Mouse (Mus musculus): ENCODE results near the gene Rhox4a2. TPM values are rescaled to one million over a fixed set of nuclear protein-coding genes. Genes with fewer than 3 reads are reported as not detected.
"Not testable (repeated sequence)": the region's sequence is repeated elsewhere in the genome, so short reads cannot be mapped to it uniquely, and the experiment has no call there.

The Rhox4a2 gene
- 0.36 TPM in 1 of 2 replicates, not detected in the other for total RNA-seq (2012; rRNA removed)

GRCm38 (mm10) chrX:37390548-37390947 lies at the start of gene Rhox4a2:
Gene Rhox4a2, plus strand, starts transcription at chrX:37390848.
- DNase-seq (ENCODE audit: low read depth, low spot score); H3K4me3 ChIP-seq (ENCODE audit: insufficient read depth in 1 of 2, low read depth in 1 of 2, low read length in 2 of 2, poor library complexity in 1 of 2, severe bottlenecking in 1 of 2); in situ Hi-C loops (cut with MboI; ENCODE audit: low sequenced_read_pairs in 2 of 2, unreplicated experiment in 2 of 2); H3K9me3 ChIP-seq (ENCODE audit: control insufficient read depth, insufficient read depth, low read depth, low read length); H3K9ac ChIP-seq (ENCODE audit: insufficient read depth, low read depth, low read length, poor library complexity, severe bottlenecking); H3K4me1 ChIP-seq (ENCODE audit: control insufficient read depth in 2 of 2, insufficient read depth in 2 of 2, low read length in 2 of 2, poor library complexity in 1 of 2); H3K36me3 ChIP-seq (ENCODE audit: control insufficient read depth, insufficient read depth, low read length, poor library complexity, severe bottlenecking); H3K27ac ChIP-seq (ENCODE audit: insufficient read depth, low read depth, low read length, poor library complexity, severe bottlenecking): not testable (repeated sequence)

- H3K4me1 ChIP-seq (ENCODE audit: control insufficient read depth in 2 of 2, insufficient read depth in 2 of 2, low read length in 2 of 2, poor library complexity in 1 of 2); in situ Hi-C loops (cut with MboI; ENCODE audit: low sequenced_read_pairs in 2 of 2, unreplicated experiment in 2 of 2): not testable (repeated sequence)
Observed at GRCm38 (mm10) chrX:37379728-37380127, 10.9 kb upstream of the Rhox4a2 start, which contains the start of gene Rhox3a2. Gene Rhox3a2, plus strand, starts transcription at chrX:37380028.

GRCm38 (mm10) chrX:37411767-37412166 lies 21.1 kb downstream of the Rhox4a2 start, which contains the start of gene Rhox2b:
Gene Rhox2b, plus strand, starts transcription at chrX:37412067.
- H3K27ac ChIP-seq (ENCODE audit: insufficient read depth, low read depth, low read length, poor library complexity, severe bottlenecking); H3K9ac ChIP-seq (ENCODE audit: insufficient read depth, low read depth, low read length, poor library complexity, severe bottlenecking); in situ Hi-C loops (cut with MboI; ENCODE audit: low sequenced_read_pairs in 2 of 2, unreplicated experiment in 2 of 2); H3K9me3 ChIP-seq (ENCODE audit: control insufficient read depth, insufficient read depth, low read depth, low read length); DNase-seq (ENCODE audit: low read depth, low spot score); H3K4me3 ChIP-seq (ENCODE audit: insufficient read depth in 1 of 2, low read depth in 1 of 2, low read length in 2 of 2, poor library complexity in 1 of 2, severe bottlenecking in 1 of 2); H3K36me3 ChIP-seq (ENCODE audit: control insufficient read depth, insufficient read depth, low read length, poor library complexity, severe bottlenecking); H3K4me1 ChIP-seq (ENCODE audit: control insufficient read depth in 2 of 2, insufficient read depth in 2 of 2, low read length in 2 of 2, poor library complexity in 1 of 2): not testable (repeated sequence)

More at GRCm38 (mm10) chrX:37379728-37380127, 10.9 kb upstream of the Rhox4a2 start, which contains the start of gene Rhox3a2:
- H3K36me3 ChIP-seq (ENCODE audit: control insufficient read depth, insufficient read depth, low read length, poor library complexity, severe bottlenecking); H3K9ac ChIP-seq (ENCODE audit: insufficient read depth, low read depth, low read length, poor library complexity, severe bottlenecking); H3K9me3 ChIP-seq (ENCODE audit: control insufficient read depth, insufficient read depth, low read depth, low read length); H3K4me3 ChIP-seq (ENCODE audit: insufficient read depth in 1 of 2, low read depth in 1 of 2, low read length in 2 of 2, poor library complexity in 1 of 2, severe bottlenecking in 1 of 2); H3K27ac ChIP-seq (ENCODE audit: insufficient read depth, low read depth, low read length, poor library complexity, severe bottlenecking); DNase-seq (ENCODE audit: low read depth, low spot score): not testable (repeated sequence)

- H3K4me1 ChIP-seq (ENCODE audit: control insufficient read depth in 2 of 2, insufficient read depth in 2 of 2, low read length in 2 of 2, poor library complexity in 1 of 2); H3K27ac ChIP-seq (ENCODE audit: insufficient read depth, low read depth, low read length, poor library complexity, severe bottlenecking); H3K9ac ChIP-seq (ENCODE audit: insufficient read depth, low read depth, low read length, poor library complexity, severe bottlenecking); H3K9me3 ChIP-seq (ENCODE audit: control insufficient read depth, insufficient read depth, low read depth, low read length); H3K36me3 ChIP-seq (ENCODE audit: control insufficient read depth, insufficient read depth, low read length, poor library complexity, severe bottlenecking); in situ Hi-C loops (cut with MboI; ENCODE audit: low sequenced_read_pairs in 2 of 2, unreplicated experiment in 2 of 2); H3K4me3 ChIP-seq (ENCODE audit: insufficient read depth in 1 of 2, low read depth in 1 of 2, low read length in 2 of 2, poor library complexity in 1 of 2, severe bottlenecking in 1 of 2); DNase-seq (ENCODE audit: low read depth, low spot score): not testable (repeated sequence)
Observed at GRCm38 (mm10) chrX:37432194-37432593, 41.5 kb downstream of the Rhox4a2 start, which contains the start of gene Rhox4b. Gene Rhox4b, plus strand, starts transcription at chrX:37432494.

Other genes starting within 250 kb of the Rhox4a2 start
- gene Akap14, start 222.0 kb upstream of the Rhox4a2 start, total RNA-seq (2012; rRNA removed), result not detected in 2 replicates
- 353 and 389 TPM in 2 replicates for gene Ndufa1, start 199.7 kb upstream of the Rhox4a2 start, total RNA-seq (2012; rRNA removed)
- gene Rnf113a1, start 199.6 kb upstream of the Rhox4a2 start, total RNA-seq (2012; rRNA removed), result 5.6 and 6.3 TPM in 2 replicates
- gene Gm9, start 179.8 kb upstream of the Rhox4a2 start, total RNA-seq (2012; rRNA removed), result 2.3 and 2.9 TPM in 2 replicates
- 1.4 and 3.0 TPM in 2 replicates for gene Rhox1, start 168.6 kb upstream of the Rhox4a2 start, total RNA-seq (2012; rRNA removed)
- gene Rhox2a, start 145.9 kb upstream of the Rhox4a2 start, total RNA-seq (2012; rRNA removed), result 1.8 and 7.2 TPM in 2 replicates
- gene Rhox3a, start 140.9 kb upstream of the Rhox4a2 start, total RNA-seq (2012; rRNA removed), result not detected in 2 replicates
- gene Rhox4a, start 125.5 kb upstream of the Rhox4a2 start, total RNA-seq (2012; rRNA removed), result not detected in 2 replicates
- not detected in 2 replicates for gene Rhox3a2, start 10.8 kb upstream of the Rhox4a2 start, total RNA-seq (2012; rRNA removed)
- 0.69 and 2.1 TPM in 2 replicates for gene Rhox2b, start 21.2 kb downstream of the Rhox4a2 start, total RNA-seq (2012; rRNA removed)
- 0.40 TPM in 1 of 2 replicates, not detected in the other for gene Rhox4b, start 41.6 kb downstream of the Rhox4a2 start, total RNA-seq (2012; rRNA removed)
- 0.48 and 0.49 TPM in 2 replicates for gene Rhox2c, start 62.8 kb downstream of the Rhox4a2 start, total RNA-seq (2012; rRNA removed)
- gene Rhox3c, start 67.7 kb downstream of the Rhox4a2 start, total RNA-seq (2012; rRNA removed), result not detected in 2 replicates
- 0.27 TPM in 1 of 2 replicates, not detected in the other for gene Rhox4c, start 89.5 kb downstream of the Rhox4a2 start, total RNA-seq (2012; rRNA removed)
- 0.31 TPM in 1 of 2 replicates, not detected in the other for gene Rhox2d, start 102.6 kb downstream of the Rhox4a2 start, total RNA-seq (2012; rRNA removed)
- not detected in 2 replicates for gene Rhox4d, start 123.5 kb downstream of the Rhox4a2 start, total RNA-seq (2012; rRNA removed)
- gene Rhox2e, start 139.6 kb downstream of the Rhox4a2 start, total RNA-seq (2012; rRNA removed), result not detected in 2 replicates
- not detected in 2 replicates for gene Rhox3e, start 151.2 kb downstream of the Rhox4a2 start, total RNA-seq (2012; rRNA removed)
- 0.22 TPM in 1 of 2 replicates, not detected in the other for gene Rhox4e, start 166.6 kb downstream of the Rhox4a2 start, total RNA-seq (2012; rRNA removed)
- gene Rhox2f, start 180.6 kb downstream of the Rhox4a2 start, total RNA-seq (2012; rRNA removed), result not detected in 2 replicates
- gene Rhox3f, start 190.1 kb downstream of the Rhox4a2 start, total RNA-seq (2012; rRNA removed), result not detected in 2 replicates
- not detected in 2 replicates for gene Rhox4f, start 216.9 kb downstream of the Rhox4a2 start, total RNA-seq (2012; rRNA removed)
- not detected in 2 replicates for gene Rhox3g, start 237.8 kb downstream of the Rhox4a2 start, total RNA-seq (2012; rRNA removed)